Mouse (Mus musculus) neural tube, embryonic 15.5 days (tissue): ENCODE measurements around the gene Peg3. TPM values are rescaled to one million over a fixed set of nuclear protein-coding genes. Genes with fewer than 3 reads are reported as not detected.

Experiments used
- polyA plus RNA-seq: library from polyadenylated mRNA; unstranded; fragments of >200 nt; fragmentation: Nextera tagmentation; extraction: Ambion mirVana; gene quantifications from 2 replicates; pipeline ENCODE4 v1.2.1, GENCODE M21; 2015

Gene Peg3
- polyA plus RNA-seq, 1 experiment from 2014 or later = 104 TPM

Other genes starting within 250 kb of the Peg3 start
- not detected in 2 replicates for gene Olfr5, start 243.5 kb downstream of the Peg3 start, polyA plus RNA-seq
- not detected in 2 replicates for gene Olfr1347, start 230.7 kb downstream of the Peg3 start, polyA plus RNA-seq
- gene Olfr1348, start 221.7 kb downstream of the Peg3 start, polyA plus RNA-seq = not detected in 2 replicates
- gene Olfr1349, start 207.5 kb downstream of the Peg3 start, polyA plus RNA-seq = not detected in 2 replicates
- not detected in 2 replicates for gene Olfr1350, start 165.6 kb downstream of the Peg3 start, polyA plus RNA-seq
- 5.7 and 7.2 TPM in 2 replicates for gene Zim1, start 34.0 kb downstream of the Peg3 start, polyA plus RNA-seq
- gene Usp29, start 147 bp upstream of the Peg3 start, polyA plus RNA-seq = 25.6 and 32.1 TPM in 2 replicates